Mouse (Mus musculus) liver, embryonic 14.5 days (tissue): ENCODE results near the gene Spock1. TPM values are rescaled to one million over a fixed set of nuclear protein-coding genes. Genes with fewer than 3 reads are reported as not detected.

Experiments
- ATAC-seq: fragments of 200-750 bp; cut with Nextera tagmentation; 2 replicates; pipeline ENCODE4 v1.8.0; 2017; ENCODE audit warnings: moderate number of reproducible peaks, mild to moderate bottlenecking, moderate library complexity; ENCODE audit not compliant: insufficient read depth
- DNase-seq, 3 experiments: peaks; one replicate each; pipeline ENCODE4 v3.0.0-alpha.2; 2012 to 2013; ENCODE audit warnings: low read depth in 3 of 3, low spot score in 3 of 3
- H3K27ac ChIP-seq: fragments of 300-500 bp; sonication (generic); 2 replicates; pipeline ENCODE4 v1.5.1; 2014; ENCODE audit warnings: moderate library complexity, mild to moderate bottlenecking, control low read depth, inconsistent platforms
- H3K27me3 ChIP-seq: fragments of 300-500 bp; sonication (generic); 2 replicates; pipeline ENCODE4 v1.6.1; 2014; ENCODE audit warnings: mild to moderate bottlenecking, low read length, moderate library complexity; ENCODE audit not compliant: control insufficient read depth, insufficient read depth
- H3K36me3 ChIP-seq: fragments of 300-500 bp; sonication (generic); replicated peaks from 2 replicates; pipeline ENCODE4 v1.6.1; 2014; ENCODE audit warnings: low read depth; ENCODE audit not compliant: control insufficient read depth, insufficient read depth
- H3K4me1 ChIP-seq, 2 experiments: fragments of 200-500 bp in 1 of 2; fragments of 300-500 bp in 1 of 2; sonication (generic) in 1 of 2; replicated peaks; 2 replicates each; pipeline ENCODE4 v1.6.1; 2012 to 2014; ENCODE audit warnings: antibody characterized with exemption in 1 of 2, inconsistent platforms in 1 of 2, low read length in 1 of 2; ENCODE audit not compliant: control insufficient read depth in 2 of 2, insufficient read depth in 2 of 2
- H3K4me2 ChIP-seq: fragments of 300-500 bp; sonication (generic); 2 replicates; pipeline ENCODE4 v1.6.1; 2014; ENCODE audit warnings: low read depth, mild to moderate bottlenecking, control low read depth, moderate library complexity
- H3K4me3 ChIP-seq, 2 experiments: fragments of 200-500 bp in 1 of 2; fragments of 300-500 bp in 1 of 2; sonication (generic) in 1 of 2; 2 replicates each; pipeline ENCODE4 v1.5.1; 2012 to 2014; ENCODE audit warnings: low read depth in 2 of 2, low read length in 2 of 2, mild to moderate bottlenecking in 2 of 2, control low read depth in 1 of 2, inconsistent platforms in 1 of 2, moderate library complexity in 1 of 2; ENCODE audit not compliant: insufficient read depth in 1 of 2
- H3K9ac ChIP-seq: fragments of 300-500 bp; sonication (generic); replicated peaks from 2 replicates; pipeline ENCODE4 v1.6.1; 2014; ENCODE audit warnings: mild to moderate bottlenecking, control low read depth, moderate library complexity
- H3K9me3 ChIP-seq: fragments of 300-500 bp; sonication (generic); 2 replicates; pipeline ENCODE4 v1.6.1; 2016; ENCODE audit warnings: low read length, mixed read lengths; ENCODE audit not compliant: control insufficient read depth
- CTCF ChIP-seq: IDR thresholded peaks from 2 replicates; pipeline ENCODE4 v1.5.1; 2016; ENCODE audit warnings: antibody characterized with exemption, low read depth, control low read depth
- EP300 ChIP-seq: IDR thresholded peaks from 2 replicates; pipeline ENCODE4 v1.6.1; 2016; ENCODE audit warnings: antibody characterized with exemption, low read depth
- WGBS: fragments of 180-500 bp; shearing (Covaris S2); extraction: QIAGEN DNeasy Blood & Tissue Kit; methylation state at CpG from one replicate; pipeline ENCODE4 v1.1.7; 2014; ENCODE audit not compliant: insufficient replicate concordance; 5-methylcytosine and 5-hydroxymethylcytosine counted together
- polyA plus RNA-seq, 2 experiments: library from polyadenylated mRNA; depleted of rRNA in 1 of 2; stranded (reverse) in 1 of 2; unstranded in 1 of 2; fragments of >200 nt; fragmentation: Nextera tagmentation in 1 of 2; extraction: Ambion mirVana in 1 of 2; gene quantifications; 2 replicates each; pipeline versions ENCODE4 v1.2.1 to v1.2.3; 2012 to 2014

The Spock1 gene
- polyA plus RNA-seq, 2 experiments: 0.06 TPM; not detected in 1

GRCm38 (mm10) chr13:57937463-57938229 lies 29.5 kb upstream of the Spock1 start:
- no peaks in the 10 kb centered on the region for H3K9me3 ChIP-seq

GRCm38 (mm10) chr13:57931998-57932397 lies 23.9 kb upstream of the Spock1 start:
- TF ChIP-seq EP300: no peak
- no peaks in the 10 kb centered on the region for H3K36me3 ChIP-seq
- H3K27me3 ChIP-seq: no peaks in the 10 kb centered on the region
- no peak overlapping the region for H3K9ac ChIP-seq
- no peaks in the 10 kb centered on the region for H3K9me3 ChIP-seq
- no peaks in the 10 kb centered on the region for H3K4me1 ChIP-seq
- ATAC-seq (no peak), DNase-seq (no peak)
- no peak overlapping the region for H3K4me3 ChIP-seq
- H3K4me2 ChIP-seq: no peak overlapping the region
- no peak overlapping the region for H3K27ac ChIP-seq
- 77% methylated on average over 9 of the region's 9 CpGs for WGBS

More at GRCm38 (mm10) chr13:57937463-57938229, 29.5 kb upstream of the Spock1 start:
- Histone ChIP-seq H3K4me2 (no peak overlapping the region), H3K27ac (no peak overlapping the region), H3K36me3 (no peaks in the 10 kb centered on the region), H3K9ac (no peak overlapping the region), H3K4me3 (no peak overlapping the region), H3K27me3 (no peaks in the 10 kb centered on the region), H3K4me1 (no peaks in the 10 kb centered on the region)
- DNase-seq (no peak), ATAC-seq (no peak)
- TF ChIP-seq CTCF: no peak
- TF ChIP-seq EP300: no peak
- 54% methylated on average over 4 of the region's 4 CpGs for WGBS

- Histone ChIP-seq H3K4me3 (no peak overlapping the region), H3K27ac (no peak overlapping the region)
- 57% methylated on average over 3 of the region's 3 CpGs for WGBS
Measured at GRCm38 (mm10) chr13:57931376-57931775, 23.2 kb upstream of the Spock1 start.

GRCm38 (mm10) chr13:57930720-57931119 lies 22.6 kb upstream of the Spock1 start:
- Histone ChIP-seq H3K9me3 (no peaks in the 10 kb centered on the region), H3K27ac (no peak overlapping the region), H3K4me1 (no peaks in the 10 kb centered on the region), H3K4me3 (no peak overlapping the region), H3K4me2 (no peak overlapping the region), H3K9ac (no peak overlapping the region), H3K36me3 (no peaks in the 10 kb centered on the region), H3K27me3 (no peaks in the 10 kb centered on the region)
- WGBS: 51% methylated on average over 5 of the region's 5 CpGs
- no peak for DNase-seq
- no peak for ATAC-seq
- TF ChIP-seq CTCF: no peak
- TF ChIP-seq EP300: no peak

More at GRCm38 (mm10) chr13:57931376-57931775, 23.2 kb upstream of the Spock1 start:
- DNase-seq (no peak), ATAC-seq (no peak)
- H3K4me1 ChIP-seq: no peaks in the 10 kb centered on the region
- H3K27me3 ChIP-seq: no peaks in the 10 kb centered on the region
- H3K9me3 ChIP-seq: no peaks in the 10 kb centered on the region
- H3K4me2 ChIP-seq: no peak overlapping the region
- H3K9ac ChIP-seq: no peak overlapping the region
- TF ChIP-seq CTCF: no peak
- TF ChIP-seq EP300: no peak
- no peaks in the 10 kb centered on the region for H3K36me3 ChIP-seq

- TF ChIP-seq CTCF: no peak
- TF ChIP-seq EP300: no peak
- H3K4me1 ChIP-seq: no peaks in the 10 kb centered on the region
- H3K27me3 ChIP-seq: no peaks in the 10 kb centered on the region
- H3K9ac ChIP-seq: no peak overlapping the region
- DNase-seq (no peak), ATAC-seq (no peak)
- H3K9me3 ChIP-seq: no peaks in the 10 kb centered on the region
- no peak overlapping the region for H3K4me3 ChIP-seq
- H3K4me2 ChIP-seq: no peak overlapping the region
- H3K36me3 ChIP-seq: no peaks in the 10 kb centered on the region
- no peak overlapping the region for H3K27ac ChIP-seq
- 54% methylated on average over 2 of the region's 2 CpGs for WGBS
Measured at GRCm38 (mm10) chr13:57930283-57930682, 22.2 kb upstream of the Spock1 start.
